Mouse (Mus musculus) induced T-regulatory cell, adult 2 months (primary cell): Measurements from ENCODE around the gene Cyct.
A peak's percentile ranks its signal among the peaks of the same experiment; 100 is the strongest.

Experiments
- DNase-seq: peaks from one replicate; pipeline ENCODE4 v3.0.0-alpha.2; 2012; ENCODE audit warnings: low read depth

Cyct gene

GRCm38 (mm10) chr2:76360226-76360625 lies at the start of gene Cyct:
Cyct (minus strand) TSS chr2:76360450.
- no peak for DNase-seq

GRCm38 (mm10) chr2:76409986-76410385 lies 49.7 kb upstream of the Cyct start:
- DNase-seq = no peak

- DNase-seq = no peak
Observed at GRCm38 (mm10) chr2:76409526-76409925, 49.3 kb upstream of the Cyct start.

- DNase-seq = peak; percentile 36
Observed at GRCm38 (mm10) chr2:76406937-76407441, 46.7 kb upstream of the Cyct start.

- DNase-seq = peak; percentile 49
Observed at GRCm38 (mm10) chr2:76406151-76406936, 46.1 kb upstream of the Cyct start, which contains the start of gene Osbpl6. Osbpl6 (plus strand) TSS chr2:76406508.

GRCm38 (mm10) chr2:76405596-76406150 lies 45.4 kb upstream of the Cyct start:
- peak; percentile 15 for DNase-seq

- DNase-seq = no peak
Observed at GRCm38 (mm10) chr2:76400178-76400577, 39.9 kb upstream of the Cyct start.

GRCm38 (mm10) chr2:76386531-76386930 lies 26.3 kb upstream of the Cyct start:
- no peak for DNase-seq

GRCm38 (mm10) chr2:76378646-76379045 lies 18.4 kb upstream of the Cyct start:
- no peak for DNase-seq

- DNase-seq = peak; percentile 71
Observed at GRCm38 (mm10) chr2:76374544-76375206, 14.4 kb upstream of the Cyct start.

GRCm38 (mm10) chr2:76372244-76372643 lies 12.0 kb upstream of the Cyct start:
- no peak for DNase-seq

- peak; percentile 47 for DNase-seq
Observed at GRCm38 (mm10) chr2:76370656-76370922, 10.3 kb upstream of the Cyct start.

- DNase-seq = peak; percentile 94
Observed at GRCm38 (mm10) chr2:76369821-76370655, 9.8 kb upstream of the Cyct start, which contains the start of gene Rbm45. Rbm45 (plus strand) TSS chr2:76369984.

- peak; percentile 53 for DNase-seq
Observed at GRCm38 (mm10) chr2:76368861-76369660, 8.8 kb upstream of the Cyct start.

- DNase-seq = peak; percentile 93
Observed at GRCm38 (mm10) chr2:76367188-76367922, 7.1 kb upstream of the Cyct start.

- no peak for DNase-seq
Observed at GRCm38 (mm10) chr2:76365811-76366210, 5.6 kb upstream of the Cyct start.

- no peak for DNase-seq
Observed at GRCm38 (mm10) chr2:76362111-76362510, 1.9 kb upstream of the Cyct start.

- DNase-seq = no peak
Observed at GRCm38 (mm10) chr2:76347839-76348238, 12.4 kb downstream of the Cyct start.

GRCm38 (mm10) chr2:76342146-76342545 lies 18.1 kb downstream of the Cyct start:
- no peak for DNase-seq
